Mouse (Mus musculus) stomach, embryonic 14.5 days (tissue): Measurements from ENCODE around the gene Rbp3. TPM values are rescaled to one million over a fixed set of nuclear protein-coding genes. Genes with fewer than 3 reads are reported as not detected.

Source experiments
- ATAC-seq: fragments of 200-750 bp; cut with Nextera tagmentation; 2 replicates; pipeline ENCODE4 v1.8.0; 2017; ENCODE audit warnings: low read depth, moderate TSS enrichment; ENCODE audit not compliant: insufficient number of reproducible peaks, insufficient read depth, low FRiP score
- H3K27ac ChIP-seq: fragments of 300-500 bp; sonication (generic); 2 replicates; pipeline ENCODE4 v1.5.1; 2014; ENCODE audit warnings: mild to moderate bottlenecking, low read length, moderate library complexity, mixed read lengths
- H3K27me3 ChIP-seq: fragments of 300-500 bp; sonication (generic); 2 replicates; pipeline ENCODE4 v1.6.1; 2014; ENCODE audit warnings: low read length, control low read depth, mixed read lengths; ENCODE audit not compliant: control insufficient read depth, insufficient read depth
- H3K36me3 ChIP-seq: fragments of 300-500 bp; sonication (generic); 2 replicates; pipeline ENCODE4 v1.6.1; 2014; ENCODE audit warnings: mild to moderate bottlenecking, control low read depth, low read length, moderate library complexity, mixed read lengths; ENCODE audit not compliant: control insufficient read depth, insufficient read depth
- H3K4me1 ChIP-seq: fragments of 300-500 bp; sonication (generic); 2 replicates; pipeline ENCODE4 v1.6.1; 2014; ENCODE audit warnings: low read length, control low read depth, mixed read lengths; ENCODE audit not compliant: control insufficient read depth, insufficient read depth
- H3K4me2 ChIP-seq: fragments of 300-500 bp; sonication (generic); replicated peaks from 2 replicates; pipeline ENCODE4 v1.6.1; 2014; ENCODE audit warnings: low read depth, low read length, control low read depth
- H3K4me3 ChIP-seq: fragments of 300-500 bp; sonication (generic); 2 replicates; pipeline ENCODE4 v1.5.1; 2014; ENCODE audit warnings: low read depth, low read length, control low read depth
- H3K9ac ChIP-seq: fragments of 300-500 bp; sonication (generic); replicated peaks from 2 replicates; pipeline ENCODE4 v1.6.1; 2014; ENCODE audit warnings: low read depth, mild to moderate bottlenecking, control low read depth, low read length, moderate library complexity, mixed read lengths
- H3K9me3 ChIP-seq: fragments of 300-500 bp; sonication (generic); 2 replicates; pipeline ENCODE4 v1.6.1; 2016; ENCODE audit warnings: low read depth, low read length, control low read depth; ENCODE audit not compliant: control insufficient read depth
- WGBS: fragments of 180-500 bp; shearing (Covaris S2); extraction: QIAGEN DNeasy Blood & Tissue Kit; methylation state at CpG from one replicate; pipeline ENCODE4 v1.1.7; 2014; 5-methylcytosine and 5-hydroxymethylcytosine counted together
- polyA plus RNA-seq: library from polyadenylated mRNA; unstranded; fragments of >200 nt; fragmentation: Nextera tagmentation; extraction: Ambion mirVana; gene quantifications from 2 replicates; pipeline ENCODE4 v1.2.1, GENCODE M21; 2014

The Rbp3 gene
- polyA plus RNA-seq: not detected in 2 replicates

DNA sequence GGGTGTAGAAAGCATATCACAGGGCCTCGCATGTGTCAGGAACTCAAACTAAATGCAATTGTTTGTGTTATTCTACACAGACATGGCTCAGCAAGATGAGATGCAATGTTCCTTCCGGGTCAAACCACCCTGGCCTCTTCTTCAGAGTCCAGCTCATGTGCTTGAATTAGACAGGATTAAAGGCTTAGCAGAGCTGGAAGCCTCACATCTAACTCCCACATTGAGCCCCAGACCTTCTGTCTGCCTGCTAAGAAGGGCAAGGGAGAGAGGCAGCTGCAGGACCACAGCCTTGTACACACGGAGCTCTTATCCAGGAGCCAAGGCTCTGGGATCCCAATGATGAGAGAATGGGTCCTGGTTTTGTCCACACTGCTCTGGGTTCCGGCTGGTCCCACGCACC, at the start of gene Rbp3:
TSS of gene Rbp3 (plus strand) at position 243 of the 400 bp plus-strand sequence.
- no peaks in the 10 kb centered on the region for H3K9me3 ChIP-seq
- no peak within 1 kb of the TSS for H3K9ac ChIP-seq
- 84% methylated on average over 5 of the region's 5 CpGs for WGBS
- H3K36me3 ChIP-seq: no peaks in the 10 kb centered on the region
- no peak within 1 kb of the TSS for H3K4me2 ChIP-seq
- H3K4me1 ChIP-seq: no peaks in the 10 kb centered on the region
- no peak within 1 kb of the TSS for H3K27ac ChIP-seq
- ATAC-seq: no peak
- H3K4me3 ChIP-seq: no peak within 1 kb of the TSS
- H3K27me3 ChIP-seq: no peaks in the 10 kb centered on the region

DNA sequence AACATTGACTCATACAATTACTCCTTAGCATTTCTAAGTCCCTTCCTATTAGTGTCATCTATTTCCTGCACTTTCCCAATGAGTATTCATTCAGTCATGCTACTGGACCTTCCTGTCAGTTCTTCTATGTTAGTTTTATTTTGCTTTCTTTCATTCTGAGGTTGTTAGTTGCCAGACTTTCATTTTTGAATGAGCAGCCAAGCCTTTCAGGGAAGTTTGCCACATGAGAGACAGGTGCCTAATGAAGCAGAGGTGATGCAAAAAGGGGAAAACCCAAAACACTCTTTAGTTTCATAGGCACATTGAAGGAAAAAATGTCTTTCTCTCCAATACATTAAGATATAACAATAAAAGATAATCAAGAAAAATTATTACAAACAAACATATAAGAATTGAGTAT, 49.0 kb upstream of the Rbp3 start:
- Histone ChIP-seq H3K9ac (no peak overlapping the region), H3K27ac (no peak overlapping the region), H3K9me3 (no peaks in the 10 kb centered on the region), H3K4me1 (no peaks in the 10 kb centered on the region), H3K27me3 (no peaks in the 10 kb centered on the region), H3K36me3 (no peaks in the 10 kb centered on the region), H3K4me2 (no peak overlapping the region), H3K4me3 (no peak overlapping the region)
- ATAC-seq: no peak

DNA sequence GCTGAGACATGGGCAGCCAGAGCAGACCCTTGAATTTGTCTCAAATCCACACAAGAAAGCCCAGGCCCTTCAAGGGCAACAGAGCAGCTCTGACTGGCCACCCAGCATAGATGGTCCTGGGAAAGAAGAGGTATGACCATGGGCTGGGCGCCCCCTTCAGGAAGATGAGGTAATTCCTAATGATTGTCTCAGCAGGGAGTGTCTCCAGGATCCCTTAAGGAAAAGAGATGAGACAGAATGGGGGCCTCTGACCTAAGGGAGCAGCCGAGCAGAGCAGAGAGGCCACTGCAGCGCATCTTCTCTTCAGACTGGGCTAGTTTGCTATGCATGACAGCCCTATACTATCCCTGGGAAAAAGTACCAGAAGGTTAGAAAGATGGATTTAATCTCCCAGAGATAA, 40.1 kb upstream of the Rbp3 start:
- no peaks in the 10 kb centered on the region for H3K9me3 ChIP-seq
- no peak overlapping the region for H3K27ac ChIP-seq
- no peaks in the 10 kb centered on the region for H3K4me1 ChIP-seq
- H3K27me3 ChIP-seq: no peaks in the 10 kb centered on the region
- no peaks in the 10 kb centered on the region for H3K36me3 ChIP-seq
- H3K9ac ChIP-seq: no peak overlapping the region
- no peak overlapping the region for H3K4me2 ChIP-seq
- 34% methylated on average over 3 of the region's 3 CpGs for WGBS
- no peak overlapping the region for H3K4me3 ChIP-seq
- ATAC-seq: no peak

DNA sequence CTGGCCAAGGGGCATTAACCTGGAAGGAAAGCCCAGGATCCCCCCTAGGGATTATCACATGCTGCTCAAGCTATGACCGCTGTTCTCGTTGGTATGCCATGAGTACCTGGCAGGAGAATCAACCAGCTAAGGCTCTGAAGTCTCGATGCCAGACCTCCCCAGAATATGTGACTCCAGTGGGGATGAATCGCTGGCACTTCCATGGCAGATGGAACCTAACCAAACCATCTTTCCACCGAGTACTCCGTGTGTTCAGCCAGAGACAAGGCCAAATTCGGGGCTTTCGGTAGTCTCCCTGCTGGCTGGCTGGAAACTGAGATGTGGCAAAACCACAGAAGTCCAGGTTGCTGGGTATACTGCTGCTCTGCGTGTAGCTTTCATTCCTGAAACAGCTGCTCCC, 39.6 kb upstream of the Rbp3 start:
- no peaks in the 10 kb centered on the region for H3K4me1 ChIP-seq

DNA sequence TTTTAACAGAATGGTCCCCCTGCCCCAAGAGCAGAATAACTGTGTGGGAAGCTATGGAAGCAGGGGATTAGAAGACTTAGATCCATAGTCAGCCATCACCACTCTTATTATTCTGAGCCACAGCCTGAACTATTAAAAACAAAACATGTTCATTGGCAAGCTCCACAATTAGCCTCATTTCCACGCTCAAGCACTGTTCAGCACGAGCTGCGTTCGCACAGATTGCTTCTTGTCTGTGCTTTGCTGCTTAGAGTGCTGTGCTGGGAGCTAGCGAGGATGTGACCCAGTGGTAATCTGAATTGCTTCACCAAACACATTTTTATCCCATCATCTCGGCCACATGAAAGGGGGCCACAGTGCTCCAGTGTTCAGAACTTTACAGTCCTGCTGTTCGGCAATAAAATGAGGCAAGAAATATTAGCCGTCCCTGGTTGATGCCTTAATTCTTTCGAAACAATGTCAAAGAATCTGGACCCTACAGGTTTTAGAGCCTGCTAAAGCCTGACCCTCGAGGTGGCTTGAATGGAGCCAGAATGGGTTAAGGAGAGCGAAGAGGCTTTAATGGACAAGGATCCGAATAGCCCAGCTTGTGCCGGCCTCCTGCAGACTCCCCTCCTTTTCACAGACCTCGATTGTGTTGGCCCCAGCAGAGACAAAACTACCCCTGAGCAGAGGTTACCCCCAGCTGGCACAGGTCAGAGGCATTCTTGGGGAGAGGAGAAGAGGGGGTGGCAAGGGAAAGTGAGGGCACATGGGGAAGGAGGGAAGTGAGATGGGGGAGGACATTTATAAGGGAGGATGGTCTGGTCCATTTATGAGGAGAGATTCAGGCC, 32.9 kb upstream of the Rbp3 start:
- H3K4me3 ChIP-seq: no peak overlapping the region
- H3K9ac ChIP-seq: no peak overlapping the region
- H3K36me3 ChIP-seq: no peaks in the 10 kb centered on the region
- peaks cover 16% of the 10 kb centered on the region; the same call in 1 of the 2 replicates for H3K27me3 ChIP-seq
- no peak overlapping the region for H3K4me2 ChIP-seq
- H3K27ac ChIP-seq: no peak overlapping the region
- ATAC-seq: no peak
- H3K9me3 ChIP-seq: no peaks in the 10 kb centered on the region
- 59% methylated on average over 14 of the region's 14 CpGs for WGBS
- no peaks in the 10 kb centered on the region; the same call in 1 of the 2 replicates for H3K4me1 ChIP-seq

More for the DNA sequence above, 39.6 kb upstream of the Rbp3 start:
- H3K9me3 ChIP-seq: no peaks in the 10 kb centered on the region
- no peak for ATAC-seq
- H3K4me3 ChIP-seq: no peak overlapping the region
- 90% methylated on average over 9 of the region's 9 CpGs for WGBS
- no peaks in the 10 kb centered on the region for H3K27me3 ChIP-seq
- no peak overlapping the region for H3K4me2 ChIP-seq
- H3K9ac ChIP-seq: no peak overlapping the region
- no peak overlapping the region for H3K27ac ChIP-seq
- no peaks in the 10 kb centered on the region for H3K36me3 ChIP-seq

DNA sequence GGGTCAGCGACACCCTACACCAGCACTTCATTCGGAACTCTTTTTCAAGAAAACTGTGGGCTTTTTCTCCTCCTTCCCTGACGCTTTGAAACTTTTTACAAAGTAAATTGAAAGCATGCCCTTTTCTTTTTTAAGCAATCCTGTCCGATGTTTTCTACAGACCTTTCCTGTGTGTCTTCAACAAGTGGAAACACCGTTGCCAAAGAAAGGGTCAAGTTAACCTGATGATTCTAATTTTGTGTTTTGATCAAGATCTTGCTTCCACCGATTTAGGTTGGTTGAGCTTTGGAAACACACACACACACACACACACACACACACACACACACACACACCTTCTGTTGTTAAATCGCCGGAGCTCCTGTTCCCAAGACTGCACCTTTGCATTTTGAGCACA, 31.0 kb upstream of the Rbp3 start:
- Histone ChIP-seq H3K9me3 (no peaks in the 10 kb centered on the region), H3K4me2 (peak overlapping the region; percentile 97), H3K4me3 (peak overlapping the region; percentile 62), H3K9ac (no peak overlapping the region), H3K36me3 (no peaks in the 10 kb centered on the region), H3K27me3 (peaks cover 16% of the 10 kb centered on the region; the same call in 1 of the 2 replicates), H3K27ac (no peak overlapping the region), H3K4me1 (no peaks in the 10 kb centered on the region; the same call in 1 of the 2 replicates)
- no peak for ATAC-seq
- 14% methylated on average over 8 of the region's 8 CpGs for WGBS

DNA sequence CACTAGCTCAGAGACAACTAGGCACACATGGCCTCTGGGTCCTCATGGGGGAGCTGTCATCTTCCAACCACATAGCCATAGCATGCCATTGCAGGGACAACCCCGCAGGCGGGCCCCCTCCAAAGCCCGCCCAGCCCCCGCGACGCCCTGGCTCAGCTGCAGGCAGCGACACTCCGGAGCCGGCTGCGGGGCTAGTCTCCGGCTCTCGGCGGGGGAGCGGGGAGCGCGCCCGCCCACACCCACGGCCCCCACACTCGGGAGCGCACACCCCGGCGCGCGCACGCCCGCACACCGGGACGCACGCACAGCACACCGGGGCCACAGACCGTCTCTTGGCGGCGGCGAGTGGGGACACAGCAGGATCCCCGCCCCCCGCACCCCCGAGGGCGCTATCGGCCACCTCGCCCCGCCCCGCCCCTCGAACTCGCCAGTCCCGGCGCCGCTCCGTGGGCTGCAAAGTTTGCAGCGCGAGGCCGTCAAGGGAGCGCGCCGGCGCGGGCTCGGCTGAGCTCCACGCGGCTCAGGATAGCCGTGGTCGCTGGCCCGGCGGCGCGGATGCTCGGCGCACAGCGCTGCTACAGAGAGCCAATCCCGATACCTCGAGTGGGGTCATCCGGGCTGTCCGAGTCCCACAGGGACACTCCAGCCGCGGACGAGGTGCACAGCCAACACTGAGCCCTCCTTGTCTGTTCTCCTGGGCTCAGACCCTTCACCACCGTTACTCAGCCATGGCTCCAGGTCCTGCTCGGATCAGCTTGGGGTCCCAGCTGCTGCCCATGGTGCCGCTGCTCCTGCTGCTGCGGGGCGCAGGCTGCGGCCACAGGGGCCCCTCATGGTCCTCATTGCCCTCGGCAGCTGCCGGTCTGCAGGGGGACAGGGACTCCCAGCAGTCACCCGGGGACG, 30.4 kb upstream of the Rbp3 start, which contains the start of gene Gdf10:
TSS of gene Gdf10 (plus strand) at position 420 of the 903 bp plus-strand sequence.
- Histone ChIP-seq H3K9ac (peak within 1 kb of the TSS; percentile 40; the same call in 1 of the 2 replicates), H3K4me1 (no peaks in the 10 kb centered on the region; the same call in 1 of the 2 replicates), H3K4me3 (peak within 1 kb of the TSS; percentile 62), H3K36me3 (no peaks in the 10 kb centered on the region), H3K4me2 (peak within 1 kb of the TSS; percentile 97), H3K27me3 (peaks cover 16% of the 10 kb centered on the region; the same call in 1 of the 2 replicates), H3K9me3 (no peaks in the 10 kb centered on the region), H3K27ac (no peak within 1 kb of the TSS)
- ATAC-seq: peak; percentile 67
- under 1% methylated on average over 77 of the region's 85 CpGs for WGBS

DNA sequence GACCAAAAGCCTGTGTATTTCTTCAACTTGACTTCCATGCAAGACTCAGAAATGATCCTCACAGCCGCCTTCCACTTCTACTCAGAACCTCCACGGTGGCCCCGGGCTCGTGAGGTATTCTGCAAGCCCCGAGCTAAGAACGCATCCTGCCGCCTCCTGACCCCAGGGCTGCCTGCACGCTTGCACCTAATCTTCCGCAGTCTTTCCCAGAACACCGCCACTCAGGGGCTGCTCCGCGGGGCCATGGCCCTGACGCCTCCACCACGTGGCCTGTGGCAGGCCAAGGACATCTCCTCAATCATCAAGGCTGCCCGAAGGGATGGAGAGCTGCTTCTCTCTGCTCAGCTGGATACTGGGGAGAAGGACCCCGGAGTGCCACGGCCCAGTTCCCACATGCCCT, 21.9 kb upstream of the Rbp3 start:
- Histone ChIP-seq H3K4me2 (no peak overlapping the region), H3K4me1 (no peaks in the 10 kb centered on the region), H3K9ac (no peak overlapping the region), H3K9me3 (no peaks in the 10 kb centered on the region), H3K4me3 (no peak overlapping the region), H3K27ac (no peak overlapping the region), H3K27me3 (peaks cover 10% of the 10 kb centered on the region; the same call in 1 of the 2 replicates), H3K36me3 (no peaks in the 10 kb centered on the region)
- WGBS: 40% methylated on average over 17 of the region's 17 CpGs
- no peak for ATAC-seq
